Mouse (Mus musculus) hematopoietic stem cell, adult 5-6 weeks (primary cell): Measurements from ENCODE around the gene Cp. TPM values are rescaled to one million over a fixed set of nuclear protein-coding genes. Genes with fewer than 3 reads are reported as not detected.
"Not testable (repeated sequence)": the region's sequence is repeated elsewhere in the genome, so short reads cannot be mapped to it uniquely, and the experiment has no call there.

Experiments used
- ATAC-seq, 2 experiments: fragments of 125-278 bp in 1 of 2; replicated peaks in 1 of 2; 2 replicates each; pipeline ENCODE4 v1.8.0; 2016 to 2017; ENCODE audit warnings: inconsistent platforms in 2 of 2, mild to moderate bottlenecking in 2 of 2, moderate number of reproducible peaks in 2 of 2, low read depth in 1 of 2, moderate TSS enrichment in 1 of 2; ENCODE audit not compliant: low FRiP score in 2 of 2, poor library complexity in 2 of 2, severe bottlenecking in 2 of 2, insufficient read depth in 1 of 2, low TSS enrichment in 1 of 2
- total RNA-seq: library from RNA; stranded (forward); fragments of 172-1452, 232-1000 nt; gene quantifications from 2 replicates; pipeline ENCODE4 v1.2.3, GENCODE M21; 2017

Cp gene
- 1.1 TPM in 1 of 2 replicates, not detected in the other for total RNA-seq

- ATAC-seq: no peak
Measured at GRCm38 (mm10) chr3:19956885-19957284, at the start of gene Cp. Gene Cp (plus strand): TSS chr3:19957054.

- ATAC-seq: no peak
Measured at GRCm38 (mm10) chr3:19948552-19948951, 8.3 kb upstream of the Cp start.

DNA sequence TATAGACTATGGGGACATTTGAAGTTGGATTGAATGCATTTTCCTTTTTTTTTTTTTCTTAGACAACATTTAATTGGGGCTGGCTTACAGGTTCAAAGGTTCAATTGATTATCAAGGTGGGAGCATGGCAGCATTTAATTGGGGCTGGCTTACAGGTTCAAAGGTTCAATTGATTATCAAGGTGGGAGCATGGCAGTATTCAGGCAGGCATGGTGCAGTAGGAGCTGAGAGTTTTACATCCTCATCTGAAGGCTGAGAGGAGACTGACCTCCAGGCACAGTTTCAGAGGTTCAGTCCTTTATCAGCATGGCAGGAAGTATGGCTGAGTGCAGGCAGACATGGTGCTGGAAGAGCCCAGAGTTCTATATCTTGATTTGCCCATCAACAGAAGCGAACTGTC is 7.5 kb upstream of the Cp start:
- ATAC-seq: not testable (repeated sequence)

GRCm38 (mm10) chr3:19953425-19953824 is 3.4 kb upstream of the Cp start:
- ATAC-seq: no peak

DNA sequence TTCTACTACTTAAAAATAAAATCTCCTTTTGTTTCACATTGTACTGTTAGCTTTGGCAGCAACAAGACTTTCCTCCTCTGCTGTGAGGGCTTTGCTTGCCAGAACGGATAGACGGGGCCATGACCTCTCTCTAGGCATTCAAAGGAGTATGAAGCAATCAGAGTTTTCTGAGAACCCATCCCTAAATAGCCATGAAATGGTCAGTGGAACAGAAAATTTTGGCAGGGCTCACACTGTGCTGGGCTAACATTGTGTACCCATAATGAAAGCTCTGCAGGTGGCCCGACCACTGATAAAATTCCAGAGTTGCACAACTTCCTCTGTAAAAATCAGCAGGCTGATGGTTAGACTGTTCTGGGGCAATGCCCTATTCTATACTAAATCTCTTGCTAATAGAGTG is 3.0 kb upstream of the Cp start:
- ATAC-seq: peak; percentile 51 to 56; a peak in 3 of 4 replicates

DNA sequence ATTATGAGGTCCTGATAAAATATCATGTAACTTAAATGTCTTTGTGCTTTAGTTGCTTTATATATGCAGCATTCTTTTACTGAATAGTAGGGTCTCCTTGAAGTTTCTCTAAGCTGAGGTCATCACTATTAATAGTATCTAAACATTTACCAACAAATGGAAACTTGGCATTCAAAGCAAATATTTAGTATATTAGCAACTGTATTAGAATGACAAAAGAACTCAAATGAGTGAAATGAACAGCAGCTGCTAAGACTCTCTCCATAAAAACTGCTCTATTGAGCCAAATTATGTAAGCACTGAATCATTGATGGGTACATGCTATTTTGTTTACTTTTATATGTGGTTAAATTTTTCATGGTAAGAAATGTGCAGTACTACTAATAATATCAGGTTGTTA is 1.2 kb downstream of the Cp start:
- ATAC-seq: no peak

GRCm38 (mm10) chr3:19958983-19959382 is 2.1 kb downstream of the Cp start:
- no peak for ATAC-seq

DNA sequence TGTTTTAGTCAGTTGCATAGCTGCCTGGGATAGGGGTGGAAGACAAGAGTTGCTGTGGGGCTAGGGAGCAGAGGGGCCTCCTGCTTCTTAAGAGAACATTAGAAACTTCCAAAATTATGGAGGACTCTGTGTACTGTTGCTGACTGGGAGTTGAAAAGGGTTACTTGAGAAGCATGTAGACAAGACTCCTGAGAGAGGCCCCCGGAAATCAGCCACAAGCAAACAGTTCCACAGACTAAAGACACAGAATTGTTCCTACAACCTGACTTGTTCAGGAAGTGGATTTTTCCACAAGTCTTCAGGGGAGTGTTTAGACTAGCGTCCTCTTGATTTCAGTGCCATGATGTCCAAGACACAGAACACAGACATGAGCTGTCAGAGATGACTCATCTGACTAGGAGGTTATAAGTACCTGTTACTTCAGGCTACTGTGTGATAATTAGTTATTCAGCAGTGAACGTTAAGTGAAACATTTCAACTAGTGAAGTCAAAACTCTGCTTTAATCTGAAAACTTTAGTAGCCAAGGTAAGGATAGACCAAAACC is 3.8 kb downstream of the Cp start:
- ATAC-seq: no peak

- no peak for ATAC-seq
Measured at GRCm38 (mm10) chr3:19961341-19961740, 4.5 kb downstream of the Cp start.

DNA sequence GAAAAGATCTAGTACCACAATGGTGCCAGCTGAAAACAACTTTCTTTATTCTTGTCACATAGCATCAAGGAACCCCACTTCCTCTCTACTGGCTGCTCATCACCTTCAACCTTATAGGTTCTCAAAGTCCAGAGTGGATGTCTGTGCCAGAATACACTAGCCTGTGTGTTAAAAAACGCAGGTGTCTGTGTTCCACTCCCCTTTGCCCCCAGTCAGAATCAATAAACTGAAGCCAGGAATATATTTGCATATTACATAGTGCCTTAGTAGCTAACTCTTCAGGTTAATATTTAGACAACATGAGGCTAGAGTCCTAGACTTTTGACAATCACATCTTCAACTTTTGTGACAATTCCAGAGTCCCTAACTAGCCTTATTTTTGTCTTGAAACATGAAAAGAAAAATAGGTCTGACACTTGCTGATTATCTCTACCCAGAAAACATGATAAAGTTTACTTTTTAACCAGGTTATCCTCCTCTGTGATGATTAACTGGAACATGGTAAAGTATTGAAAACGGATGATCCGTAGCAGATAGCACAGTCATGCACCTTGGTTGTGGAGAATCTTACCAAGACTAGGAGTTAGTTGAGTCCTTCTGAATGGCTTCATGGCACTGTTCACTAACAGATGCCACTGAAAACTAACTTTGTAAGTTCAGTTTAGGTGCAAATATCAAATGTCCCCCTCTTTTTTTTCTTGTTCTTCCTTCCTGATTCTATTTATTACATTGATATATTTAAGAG is 6.1 kb downstream of the Cp start:
- ATAC-seq: no peak

DNA sequence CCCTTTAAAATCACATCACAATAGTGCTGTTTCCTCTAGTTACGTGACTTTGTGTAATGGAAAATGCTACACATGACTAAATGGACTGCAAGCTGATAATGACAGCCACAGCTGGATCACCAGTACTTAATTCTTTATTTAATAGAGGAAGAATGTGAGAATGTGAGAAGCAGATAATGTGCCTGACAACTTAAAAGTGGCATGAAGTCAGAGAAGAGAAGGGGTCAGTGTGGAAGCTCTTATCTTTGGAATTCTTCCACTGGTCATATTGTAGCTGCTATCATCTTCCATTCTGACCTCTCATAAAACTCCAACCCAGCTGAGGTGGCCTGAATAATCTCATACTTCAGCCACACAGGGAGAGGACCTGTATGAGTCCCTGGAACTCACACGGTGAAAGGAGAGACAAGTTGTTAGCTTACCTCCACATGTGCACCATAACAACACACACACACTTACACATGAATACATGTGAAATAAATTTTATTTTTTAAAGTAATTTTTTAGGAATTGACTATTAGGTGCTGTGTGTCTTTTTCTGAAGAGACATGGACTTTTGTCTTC is 7.9 kb downstream of the Cp start:
- ATAC-seq: no peak

DNA sequence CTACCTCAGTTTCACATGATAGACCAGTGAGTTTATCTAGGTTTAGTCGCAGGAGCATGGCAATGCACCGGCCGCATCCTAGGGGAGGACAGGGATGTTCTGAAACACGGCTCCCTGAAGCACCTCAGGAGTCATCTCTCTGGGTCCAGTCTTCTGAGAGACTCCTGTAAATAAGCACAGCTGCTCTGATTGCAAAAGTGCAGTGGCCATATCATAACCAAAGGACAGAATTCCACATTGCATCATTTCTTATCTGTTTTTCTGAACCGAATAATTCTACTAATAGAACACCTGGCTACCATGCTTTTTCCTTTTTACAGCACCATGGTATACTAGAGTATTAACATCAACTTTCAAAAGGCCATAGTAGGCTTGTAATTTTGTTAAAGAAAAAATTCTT is 8.4 kb downstream of the Cp start:
- no peak for ATAC-seq

DNA sequence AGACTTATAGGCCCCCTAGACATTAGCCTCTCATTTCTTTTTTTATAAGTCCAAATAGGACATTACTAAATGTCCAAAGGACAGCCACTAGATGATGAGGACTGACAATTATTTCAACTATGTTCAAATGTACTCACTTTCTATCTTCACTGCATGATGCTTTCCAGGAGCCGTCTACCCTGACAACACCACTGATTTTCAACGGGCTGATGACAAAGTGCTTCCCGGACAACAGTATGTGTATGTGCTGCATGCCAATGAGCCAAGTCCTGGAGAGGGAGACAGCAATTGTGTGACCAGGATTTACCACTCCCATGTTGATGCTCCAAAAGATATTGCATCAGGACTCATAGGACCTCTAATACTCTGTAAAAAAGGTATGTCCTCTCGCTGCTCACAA is 9.2 kb downstream of the Cp start:
- no peak for ATAC-seq

DNA sequence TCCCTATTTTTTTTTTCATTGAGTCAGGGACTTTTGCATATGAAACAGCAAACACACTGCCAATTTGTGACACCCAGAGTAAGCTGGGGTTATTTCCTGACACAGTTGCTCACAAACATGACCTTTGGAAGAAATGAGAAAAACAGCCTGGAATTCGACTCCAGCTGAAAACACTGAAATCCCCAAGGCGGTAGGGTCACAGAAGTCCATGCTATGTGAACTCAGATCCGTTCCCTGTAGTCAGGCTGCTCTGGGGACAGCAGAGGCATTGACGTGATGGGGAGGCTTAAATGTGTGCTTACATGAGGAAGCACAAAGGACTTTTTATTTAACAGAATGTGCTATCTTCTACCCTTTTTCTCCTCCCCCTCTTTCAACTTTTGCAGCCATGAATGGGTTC is 21.6 kb downstream of the Cp start:
- ATAC-seq: no peak

DNA sequence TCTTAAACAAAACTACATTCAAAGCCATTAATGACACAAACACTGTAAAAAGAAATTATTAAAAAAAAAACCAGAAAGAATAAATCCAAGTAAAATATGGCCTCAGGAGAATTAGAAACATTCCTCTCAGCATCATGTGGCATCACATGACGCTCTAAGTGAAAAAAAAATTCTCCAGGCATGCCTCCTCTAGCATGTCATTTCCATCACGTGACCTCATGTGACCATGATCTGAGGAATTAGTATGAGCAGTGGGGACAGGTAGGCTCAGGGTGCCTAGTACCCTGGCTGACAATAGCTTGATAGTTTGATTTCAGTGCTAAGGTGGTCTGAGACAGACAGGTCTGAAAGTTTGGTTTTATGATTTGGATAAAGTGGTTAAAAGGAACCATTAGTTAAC is 24.3 kb downstream of the Cp start:
- ATAC-seq: no peak

- no peak for ATAC-seq
Measured at GRCm38 (mm10) chr3:19982846-19983245, 26.0 kb downstream of the Cp start.

DNA sequence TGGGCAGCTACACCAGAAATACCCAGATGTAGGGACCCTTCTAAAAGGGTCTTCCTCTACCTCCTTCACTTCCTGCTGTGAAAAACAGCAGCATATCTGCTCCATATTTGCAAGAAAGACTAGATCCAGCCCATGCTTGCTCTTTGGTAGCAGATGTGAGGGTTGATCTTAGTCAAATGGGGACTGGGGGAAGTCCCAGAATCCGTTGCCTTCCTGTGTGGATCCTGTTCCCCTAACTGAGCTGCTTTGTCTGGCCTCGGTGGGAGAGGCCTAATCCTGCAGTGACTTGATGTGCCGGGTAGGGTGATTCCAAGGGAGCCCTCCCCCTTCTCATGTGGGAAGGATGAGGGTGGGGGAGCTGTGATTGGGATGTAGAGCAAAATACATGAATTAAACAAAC is 29.3 kb downstream of the Cp start:
- no peak for ATAC-seq

GRCm38 (mm10) chr3:19990031-19990430 is 33.2 kb downstream of the Cp start:
- ATAC-seq: no peak

DNA sequence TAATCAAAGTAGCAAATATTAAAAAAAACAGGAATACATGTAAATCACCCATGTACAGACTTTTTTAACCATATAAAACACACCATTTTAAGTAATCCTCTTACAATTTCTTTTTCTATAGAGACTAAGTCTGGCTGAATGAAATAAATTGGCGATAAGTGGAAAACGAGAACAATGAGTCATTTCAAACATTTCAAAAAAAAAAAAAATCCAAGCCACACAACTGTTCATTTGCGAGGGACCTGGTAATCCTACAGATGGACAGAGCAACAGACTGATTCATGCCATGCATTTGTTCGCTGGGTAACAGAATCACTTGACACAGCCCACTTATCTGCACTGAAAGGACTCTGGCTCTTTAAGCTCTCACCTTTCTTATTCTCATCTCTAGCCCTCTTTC is 35.5 kb downstream of the Cp start:
- ATAC-seq: no peak
